Mouse (Mus musculus): ENCODE measurements around the gene Myoz1. TPM values are rescaled to one million over a fixed set of nuclear protein-coding genes. Genes with fewer than 3 reads are reported as not detected.
A peak's percentile ranks its signal among the peaks of the same experiment; 100 is the strongest.
"Not testable (repeated sequence)": the region's sequence is repeated elsewhere in the genome, so short reads cannot be mapped to it uniquely, and the experiment has no call there.

The Myoz1 gene
- 0.38 TPM in 1 of 2 replicates, not detected in the other for polyA plus RNA-seq (2016; fragmentation: Nextera tagmentation; extraction: Ambion mirVana)

GRCm38 (mm10) chr14:20656361-20656760 is at the start of gene Myoz1:
TSS of gene Myoz1 (minus strand) at chr14:20656540.
- no peak within 1 kb of the TSS for H3K4me3 ChIP-seq
- H3K9ac ChIP-seq, result no peak within 1 kb of the TSS
- H3K9me3 ChIP-seq (replicated peaks), result no peaks in the 10 kb centered on the region
- WGBS (ENCODE audit: insufficient replicate concordance), result 52% methylated on average over 11 of the region's 11 CpGs
- no peak for ATAC-seq
- peaks cover 13% of the 10 kb centered on the region for H3K4me1 ChIP-seq
- peaks cover 12% of the 10 kb centered on the region for H3K27me3 ChIP-seq (replicated peaks)
- no peaks in the 10 kb centered on the region for H3K36me3 ChIP-seq
- no peak within 1 kb of the TSS for H3K27ac ChIP-seq
- H3K4me2 ChIP-seq, result no peak within 1 kb of the TSS

DNA sequence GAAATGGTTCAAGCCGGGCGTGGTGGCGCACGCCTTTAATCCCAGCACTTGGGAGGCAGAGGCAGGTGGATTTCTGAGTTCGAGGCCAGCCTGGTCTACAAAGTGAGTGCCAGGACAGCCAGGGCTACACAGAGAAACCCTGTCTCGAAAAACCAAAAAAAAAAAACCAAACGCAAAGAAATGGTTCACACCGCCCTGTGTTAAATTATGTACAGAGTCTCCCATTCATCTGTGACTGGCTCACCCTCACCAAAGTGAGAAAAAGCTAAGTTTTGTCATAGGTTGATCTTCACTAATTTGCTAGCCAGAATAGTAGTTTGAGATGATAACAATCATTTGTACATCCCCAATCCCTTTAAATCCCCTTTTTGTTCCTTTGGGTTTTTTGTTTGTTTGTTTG is 47.1 kb upstream of the Myoz1 start:
- WGBS (ENCODE audit: insufficient replicate concordance), result 6% methylated on average over 8 of the region's 8 CpGs
- H3K4me3 ChIP-seq, result peak overlapping the region; percentile 92
- not testable (repeated sequence) for H3K9me3 ChIP-seq (replicated peaks); H3K27me3 ChIP-seq (replicated peaks); ATAC-seq
- H3K4me2 ChIP-seq, result peak overlapping the region; percentile 79
- peaks cover 58% of the 10 kb centered on the region for H3K4me1 ChIP-seq
- peaks cover 37% of the 10 kb centered on the region for H3K36me3 ChIP-seq
- H3K27ac ChIP-seq, result peak overlapping the region; percentile 92
- H3K9ac ChIP-seq, result peak overlapping the region; percentile 87

- Histone ChIP-seq H3K27me3 (replicated peaks) (no peaks in the 10 kb centered on the region), H3K4me2 (peak within 1 kb of the TSS; percentile 79), H3K4me1 (peaks cover 58% of the 10 kb centered on the region), H3K27ac (peak within 1 kb of the TSS; percentile 92), H3K4me3 (peak within 1 kb of the TSS; percentile 92), H3K9ac (peak within 1 kb of the TSS; percentile 87), H3K36me3 (peaks cover 43% of the 10 kb centered on the region), H3K9me3 (replicated peaks) (no peaks in the 10 kb centered on the region)
- ATAC-seq, result peak; percentile 81
- 1% methylated on average over 61 of the region's 61 CpGs for WGBS (ENCODE audit: insufficient replicate concordance)
Measured at GRCm38 (mm10) chr14:20702741-20703381, 46.5 kb upstream of the Myoz1 start, which contains the start of gene Chchd1. TSS of gene Chchd1 (plus strand) at chr14:20703006.

- Histone ChIP-seq H3K27ac (peak overlapping the region; percentile 92), H3K4me2 (peak overlapping the region; percentile 79), H3K36me3 (peaks cover 47% of the 10 kb centered on the region), H3K4me1 (peaks cover 64% of the 10 kb centered on the region), H3K4me3 (peak overlapping the region; percentile 92), H3K9me3 (replicated peaks) (no peaks in the 10 kb centered on the region), H3K9ac (peak overlapping the region; percentile 87), H3K27me3 (replicated peaks) (no peaks in the 10 kb centered on the region)
- 11% methylated on average over 15 of the region's 15 CpGs for WGBS (ENCODE audit: insufficient replicate concordance)
- ATAC-seq, result peak; percentile 27
Measured at GRCm38 (mm10) chr14:20702096-20702740, 45.9 kb upstream of the Myoz1 start.

GRCm38 (mm10) chr14:20701554-20701953 is 45.2 kb upstream of the Myoz1 start:
- Histone ChIP-seq H3K4me3 (peak overlapping the region; percentile 92), H3K4me1 (peaks cover 68% of the 10 kb centered on the region), H3K9ac (peak overlapping the region; percentile 87), H3K36me3 (peaks cover 51% of the 10 kb centered on the region), H3K4me2 (peak overlapping the region; percentile 79), H3K9me3 (replicated peaks) (no peaks in the 10 kb centered on the region), H3K27me3 (replicated peaks) (no peaks in the 10 kb centered on the region), H3K27ac (no peak overlapping the region)
- WGBS (ENCODE audit: insufficient replicate concordance), result 65% methylated on average over 8 of the region's 8 CpGs
- no peak for ATAC-seq

DNA sequence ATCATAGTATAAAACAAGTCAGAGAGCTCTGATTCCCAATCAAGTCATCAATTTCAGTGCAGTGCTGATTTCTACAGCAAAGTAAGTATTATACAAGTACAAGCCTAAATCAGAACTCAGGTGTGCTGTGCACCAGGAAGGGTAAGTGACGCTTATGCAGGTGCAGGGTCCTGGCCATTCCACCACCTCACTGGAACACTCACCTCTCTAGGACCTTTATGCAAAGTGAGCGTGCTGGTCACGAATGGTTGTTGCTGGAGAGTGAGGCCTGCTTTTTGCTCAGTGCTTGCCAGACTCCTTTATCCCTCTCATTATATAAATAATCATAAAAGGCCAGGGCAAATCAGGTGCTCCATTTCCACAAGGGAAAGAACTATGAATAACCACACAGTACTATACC is 44.0 kb upstream of the Myoz1 start:
- Histone ChIP-seq H3K36me3 (peaks cover 54% of the 10 kb centered on the region), H3K4me3 (no peak overlapping the region), H3K27me3 (replicated peaks) (no peaks in the 10 kb centered on the region), H3K9me3 (replicated peaks) (no peaks in the 10 kb centered on the region), H3K27ac (no peak overlapping the region), H3K4me2 (no peak overlapping the region), H3K9ac (no peak overlapping the region), H3K4me1 (peaks cover 75% of the 10 kb centered on the region)
- ATAC-seq, result no peak
- WGBS (ENCODE audit: insufficient replicate concordance), result 90% methylated on average over 3 of the region's 3 CpGs

DNA sequence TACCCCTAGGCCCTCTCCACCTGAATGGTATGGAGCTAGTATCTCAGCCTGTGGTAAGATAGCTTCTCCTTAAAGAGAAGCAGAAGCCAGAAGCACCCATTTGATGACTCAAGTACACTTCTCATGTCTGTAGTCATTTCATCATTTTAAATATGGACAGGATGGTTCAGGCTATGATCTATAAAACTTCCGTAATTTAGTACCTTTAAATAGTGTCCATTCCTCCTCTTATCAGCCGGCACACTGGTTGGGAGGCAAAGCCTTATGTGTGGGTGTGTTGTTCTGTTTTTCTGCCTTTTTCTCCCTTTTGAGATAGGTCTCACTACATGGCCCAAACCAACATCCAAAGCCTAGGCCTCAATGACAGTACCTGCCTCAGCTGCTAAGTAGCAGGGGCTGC is 42.2 kb upstream of the Myoz1 start:
- H3K4me3 ChIP-seq, result no peak overlapping the region
- ATAC-seq, result no peak

GRCm38 (mm10) chr14:20696986-20697385 is 40.6 kb upstream of the Myoz1 start:
- Histone ChIP-seq H3K9me3 (replicated peaks) (no peaks in the 10 kb centered on the region), H3K4me1 (peaks cover 77% of the 10 kb centered on the region), H3K4me2 (peak overlapping the region; percentile 90), H3K27me3 (replicated peaks) (no peaks in the 10 kb centered on the region), H3K36me3 (peaks cover 65% of the 10 kb centered on the region), H3K27ac (no peak overlapping the region), H3K9ac (no peak overlapping the region), H3K4me3 (0 out of 2 replicates have a peak overlapping the region, but pooled peaks have one; percentile 94)
- no peak for ATAC-seq
- 26% methylated on average over 1 of the region's 1 CpGs for WGBS (ENCODE audit: insufficient replicate concordance)

More for the DNA sequence above, 42.2 kb upstream of the Myoz1 start:
- Histone ChIP-seq H3K9ac (no peak overlapping the region), H3K36me3 (peaks cover 50% of the 10 kb centered on the region), H3K9me3 (replicated peaks) (no peaks in the 10 kb centered on the region), H3K27ac (no peak overlapping the region), H3K4me1 (peaks cover 79% of the 10 kb centered on the region), H3K4me2 (peak overlapping the region; percentile 14; the same call in 1 of the 2 replicates), H3K27me3 (replicated peaks) (no peaks in the 10 kb centered on the region)
- WGBS (ENCODE audit: insufficient replicate concordance), result 52% methylated on average over 2 of the region's 2 CpGs

DNA sequence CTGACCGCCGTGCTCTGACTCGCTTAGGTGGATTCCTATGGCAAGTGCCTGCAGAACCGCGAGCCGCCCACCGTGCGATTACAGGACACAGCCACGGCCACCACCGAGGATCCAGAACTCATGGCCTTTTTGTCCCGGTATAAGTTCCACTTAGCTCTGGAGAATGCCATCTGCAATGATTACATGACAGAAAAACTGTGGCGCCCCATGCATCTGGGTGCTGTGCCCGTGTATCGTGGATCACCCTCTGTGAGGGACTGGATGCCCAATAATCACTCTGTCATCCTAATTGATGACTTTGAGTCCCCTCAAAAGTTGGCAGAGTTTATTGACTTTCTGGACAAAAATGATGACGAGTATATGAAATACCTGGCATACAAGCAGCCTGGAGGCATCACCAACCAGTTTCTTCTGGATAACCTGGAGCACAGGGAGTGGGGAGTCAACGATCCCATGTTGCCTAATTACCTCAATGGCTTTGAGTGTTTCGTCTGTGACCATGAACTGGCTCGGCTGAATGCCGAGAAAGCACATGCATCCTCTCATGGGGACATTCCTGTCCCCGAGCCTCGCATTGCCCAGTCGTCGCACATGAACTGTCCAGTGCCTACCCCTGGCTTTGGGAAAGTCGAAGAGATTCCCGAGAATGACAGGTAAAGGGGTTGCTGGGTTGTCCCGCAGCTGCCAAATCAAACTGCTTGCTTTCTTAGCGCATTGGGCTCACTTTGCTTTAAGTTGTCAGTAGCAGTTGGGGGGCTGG is 39.6 kb upstream of the Myoz1 start:
- Histone ChIP-seq H3K4me3 (peak overlapping the region; percentile 94), H3K27me3 (replicated peaks) (no peaks in the 10 kb centered on the region), H3K36me3 (peaks cover 76% of the 10 kb centered on the region), H3K4me1 (peaks cover 67% of the 10 kb centered on the region), H3K9ac (peak overlapping the region; percentile 94), H3K27ac (peak overlapping the region; percentile 96), H3K4me2 (peak overlapping the region; percentile 90), H3K9me3 (replicated peaks) (no peaks in the 10 kb centered on the region)
- no peak for ATAC-seq
- 21% methylated on average over 27 of the region's 27 CpGs for WGBS (ENCODE audit: insufficient replicate concordance)

GRCm38 (mm10) chr14:20694884-20695760 is 38.8 kb upstream of the Myoz1 start, which contains the start of gene Fut11:
TSS of gene Fut11 (plus strand) at chr14:20694968.
- H3K27ac ChIP-seq, result peak within 1 kb of the TSS; percentile 96
- under 1% methylated on average over 111 of the region's 111 CpGs for WGBS (ENCODE audit: insufficient replicate concordance)
- H3K9me3 ChIP-seq (replicated peaks), result no peaks in the 10 kb centered on the region
- peak within 1 kb of the TSS; percentile 90 for H3K4me2 ChIP-seq
- no peaks in the 10 kb centered on the region for H3K27me3 ChIP-seq (replicated peaks)
- peak within 1 kb of the TSS; percentile 94 for H3K4me3 ChIP-seq
- peak within 1 kb of the TSS; percentile 94 for H3K9ac ChIP-seq
- peaks cover 59% of the 10 kb centered on the region for H3K4me1 ChIP-seq
- ATAC-seq, result peak; percentile 87
- H3K36me3 ChIP-seq, result peaks cover 78% of the 10 kb centered on the region
